Mouse (Mus musculus): ENCODE results near the gene Ces5a. TPM values are rescaled to one million over a fixed set of nuclear protein-coding genes. Genes with fewer than 3 reads are reported as not detected.

Gene Ces5a
- polyA plus RNA-seq (2015; fragmentation: Nextera tagmentation; extraction: Ambion mirVana), result 0.25 and 0.37 TPM in 2 replicates

- H3K36me3 ChIP-seq (replicated peaks), result no peaks in the 10 kb centered on the region
- no peaks in the 10 kb centered on the region for H3K27me3 ChIP-seq (replicated peaks)
- H3K4me2 ChIP-seq, result no peak within 1 kb of the TSS
- H3K4me1 ChIP-seq, result no peaks in the 10 kb centered on the region
- no peak within 1 kb of the TSS for H3K27ac ChIP-seq
- H3K9me3 ChIP-seq, result no peaks in the 10 kb centered on the region
- no peak within 1 kb of the TSS for H3K4me3 ChIP-seq
- no peak for ATAC-seq (replicated peaks)
- H3K9ac ChIP-seq, result no peak within 1 kb of the TSS
- WGBS, result 95% methylated on average over 5 of the region's 5 CpGs
Observed at GRCm38 (mm10) chr8:93535730-93536129, at the start of gene Ces5a. Ces5a (minus strand) TSS chr8:93535830.

- no peak for ATAC-seq (replicated peaks)
- Histone ChIP-seq H3K4me1 (peaks cover 43% of the 10 kb centered on the region), H3K36me3 (replicated peaks) (no peaks in the 10 kb centered on the region), H3K9ac (no peak overlapping the region), H3K4me2 (no peak overlapping the region), H3K9me3 (no peaks in the 10 kb centered on the region), H3K4me3 (no peak overlapping the region), H3K27me3 (replicated peaks) (no peaks in the 10 kb centered on the region), H3K27ac (peak overlapping the region; percentile 82)
- 76% methylated on average over 9 of the region's 9 CpGs for WGBS
Observed at GRCm38 (mm10) chr8:93572841-93573240, 37.2 kb upstream of the Ces5a start.

GRCm38 (mm10) chr8:93572095-93572501 is 36.5 kb upstream of the Ces5a start:
- 7% methylated on average over 2 of the region's 2 CpGs for WGBS
- Histone ChIP-seq H3K4me3 (no peak overlapping the region), H3K27me3 (replicated peaks) (no peaks in the 10 kb centered on the region), H3K36me3 (replicated peaks) (no peaks in the 10 kb centered on the region), H3K9me3 (no peaks in the 10 kb centered on the region), H3K4me2 (peak overlapping the region; percentile 7; the same call in 1 of the 2 replicates), H3K27ac (peak overlapping the region; percentile 82), H3K4me1 (peaks cover 43% of the 10 kb centered on the region), H3K9ac (no peak overlapping the region)
- ATAC-seq (replicated peaks), result peak; percentile 71

- H3K4me3 ChIP-seq, result no peak overlapping the region
- peak; percentile 35 for ATAC-seq (replicated peaks)
- H3K9me3 ChIP-seq, result no peaks in the 10 kb centered on the region
- no peaks in the 10 kb centered on the region for H3K27me3 ChIP-seq (replicated peaks)
- H3K9ac ChIP-seq, result no peak overlapping the region
- peak overlapping the region; percentile 82 for H3K27ac ChIP-seq
- WGBS, result 4% methylated on average over 9 of the region's 9 CpGs
- H3K4me1 ChIP-seq, result peaks cover 43% of the 10 kb centered on the region
- H3K4me2 ChIP-seq, result no peak overlapping the region
- H3K36me3 ChIP-seq (replicated peaks), result no peaks in the 10 kb centered on the region
Observed at GRCm38 (mm10) chr8:93571369-93571985, 35.8 kb upstream of the Ces5a start.

- peak; percentile 16; the same call in 1 of the 2 replicates for ATAC-seq (replicated peaks)
- 20% methylated on average over 2 of the region's 2 CpGs for WGBS
- Histone ChIP-seq H3K4me2 (peak overlapping the region; percentile 5; the same call in 1 of the 2 replicates), H3K27me3 (replicated peaks) (no peaks in the 10 kb centered on the region), H3K4me1 (peaks cover 43% of the 10 kb centered on the region), H3K36me3 (replicated peaks) (no peaks in the 10 kb centered on the region), H3K27ac (peak overlapping the region; percentile 82), H3K9me3 (no peaks in the 10 kb centered on the region), H3K9ac (no peak overlapping the region), H3K4me3 (no peak overlapping the region)
Observed at GRCm38 (mm10) chr8:93570186-93570530, 34.5 kb upstream of the Ces5a start.

- no peaks in the 10 kb centered on the region for H3K27me3 ChIP-seq (replicated peaks)
- H3K9me3 ChIP-seq, result no peaks in the 10 kb centered on the region
- 25% methylated on average over 13 of the region's 13 CpGs for WGBS
- H3K36me3 ChIP-seq (replicated peaks), result no peaks in the 10 kb centered on the region
- peaks cover 43% of the 10 kb centered on the region for H3K4me1 ChIP-seq
- no peak overlapping the region for H3K9ac ChIP-seq
- peak overlapping the region; percentile 82 for H3K27ac ChIP-seq
- peak; percentile 91 for ATAC-seq (replicated peaks)
- peak overlapping the region; percentile 5; the same call in 1 of the 2 replicates for H3K4me2 ChIP-seq
- H3K4me3 ChIP-seq, result no peak overlapping the region
Observed at GRCm38 (mm10) chr8:93569311-93570185, 33.9 kb upstream of the Ces5a start.

- ATAC-seq (replicated peaks), result no peak
- Histone ChIP-seq H3K4me1 (peaks cover 40% of the 10 kb centered on the region), H3K4me3 (no peak overlapping the region), H3K27me3 (replicated peaks) (no peaks in the 10 kb centered on the region), H3K27ac (peak overlapping the region; percentile 82; the same call in 1 of the 2 replicates), H3K9ac (no peak overlapping the region), H3K4me2 (no peak overlapping the region), H3K36me3 (replicated peaks) (no peaks in the 10 kb centered on the region), H3K9me3 (no peaks in the 10 kb centered on the region)
- WGBS, result 98% methylated on average over 3 of the region's 3 CpGs
Observed at GRCm38 (mm10) chr8:93568666-93569065, 33.0 kb upstream of the Ces5a start.

- H3K4me1 ChIP-seq, result peaks cover 33% of the 10 kb centered on the region
- no peaks in the 10 kb centered on the region for H3K27me3 ChIP-seq (replicated peaks)
- no peaks in the 10 kb centered on the region for H3K9me3 ChIP-seq
- H3K36me3 ChIP-seq (replicated peaks), result no peaks in the 10 kb centered on the region
- 0 out of 2 replicates have a peak overlapping the region, but pooled peaks have one; percentile 34 for H3K27ac ChIP-seq
- H3K4me2 ChIP-seq, result no peak overlapping the region
- WGBS, result 66% methylated on average over 9 of the region's 9 CpGs
- no peak overlapping the region for H3K4me3 ChIP-seq
- ATAC-seq (replicated peaks), result no peak
- H3K9ac ChIP-seq, result no peak overlapping the region
Observed at GRCm38 (mm10) chr8:93567086-93567485, 31.5 kb upstream of the Ces5a start.

- Histone ChIP-seq H3K36me3 (replicated peaks) (no peaks in the 10 kb centered on the region), H3K9ac (no peak overlapping the region), H3K4me1 (peaks cover 8% of the 10 kb centered on the region), H3K27me3 (replicated peaks) (no peaks in the 10 kb centered on the region), H3K4me2 (no peak overlapping the region), H3K9me3 (no peaks in the 10 kb centered on the region), H3K4me3 (no peak overlapping the region), H3K27ac (no peak overlapping the region)
- no peak for ATAC-seq (replicated peaks)
- WGBS, result 86% methylated on average over 4 of the region's 4 CpGs
Observed at GRCm38 (mm10) chr8:93564634-93565033, 29.0 kb upstream of the Ces5a start.

- H3K27me3 ChIP-seq (replicated peaks), result no peaks in the 10 kb centered on the region
- no peak overlapping the region for H3K4me2 ChIP-seq
- no peak overlapping the region for H3K4me3 ChIP-seq
- WGBS, result 80% methylated on average over 7 of the region's 7 CpGs
- no peaks in the 10 kb centered on the region for H3K9me3 ChIP-seq
- H3K4me1 ChIP-seq, result peaks cover 3% of the 10 kb centered on the region; the same call in 1 of the 2 replicates
- H3K27ac ChIP-seq, result no peak overlapping the region
- no peaks in the 10 kb centered on the region for H3K36me3 ChIP-seq (replicated peaks)
- H3K9ac ChIP-seq, result no peak overlapping the region
- no peak for ATAC-seq (replicated peaks)
Observed at GRCm38 (mm10) chr8:93563551-93563950, 27.9 kb upstream of the Ces5a start.

- Histone ChIP-seq H3K4me1 (peaks cover 3% of the 10 kb centered on the region; the same call in 1 of the 2 replicates), H3K9ac (no peak overlapping the region), H3K36me3 (replicated peaks) (no peaks in the 10 kb centered on the region), H3K9me3 (no peaks in the 10 kb centered on the region), H3K27me3 (replicated peaks) (no peaks in the 10 kb centered on the region), H3K4me3 (no peak overlapping the region), H3K4me2 (no peak overlapping the region), H3K27ac (no peak overlapping the region)
- 11% methylated on average over 6 of the region's 6 CpGs for WGBS
- no peak for ATAC-seq (replicated peaks)
Observed at GRCm38 (mm10) chr8:93562557-93563210, 27.1 kb upstream of the Ces5a start.

GRCm38 (mm10) chr8:93561271-93561670 is 25.6 kb upstream of the Ces5a start:
- no peaks in the 10 kb centered on the region for H3K9me3 ChIP-seq
- H3K27me3 ChIP-seq (replicated peaks), result no peaks in the 10 kb centered on the region
- H3K9ac ChIP-seq, result no peak overlapping the region
- no peak overlapping the region for H3K4me3 ChIP-seq
- ATAC-seq (replicated peaks), result no peak
- no peak overlapping the region for H3K4me2 ChIP-seq
- peaks cover 3% of the 10 kb centered on the region; the same call in 1 of the 2 replicates for H3K4me1 ChIP-seq
- H3K27ac ChIP-seq, result no peak overlapping the region
- no peaks in the 10 kb centered on the region for H3K36me3 ChIP-seq (replicated peaks)
- 88% methylated on average over 3 of the region's 3 CpGs for WGBS

Measured in midbrain, embryonic 15.5 days (tissue).